Comparison of ENCODE assay signal across 20 mouse cellular contexts in genomic region chr1:162601288-162601687, GRCm38 (mm10). TPM values are rescaled to one million over a fixed set of nuclear protein-coding genes. Genes with fewer than 3 reads are reported as not detected.
DNase-seq lines count a peak whose midpoint lies in the region; ATAC-seq and TF ChIP-seq lines count a peak whose summit lies in the region.
"Had no signal": no experiment of that assay in that cellular context is flagged by ENCODE, and none has a peak within 500 bp of the region (broad histone marks: within the 10 kb centered on the region; RNA-seq: fewer than 3 reads in every experiment).

No protein-coding gene starts in this region.

- H3K4me2 ChIP-seq in midbrain, embryonic 15.5 days: no peak overlapping the region
- H3K4me2 ChIP-seq in midbrain, embryonic 11.5 days: no peak overlapping the region
- no peak overlapping the region for H3K4me2 ChIP-seq in hindbrain, embryonic 14.5 days (replicated peaks)
- H3K4me2 ChIP-seq in neural tube, embryonic 14.5 days (ENCODE audit: low read depth, low read length): no peak overlapping the region
- H3K4me2 ChIP-seq: liver, embryonic 13.5 days had no signal

- H3K36me3 ChIP-seq in midbrain, embryonic 15.5 days (replicated peaks): peaks cover 11% of the 10 kb centered on the region
- 0 out of 2 replicates have a peak, but pooled peaks cover 2% of the 10 kb centered on the region for H3K36me3 ChIP-seq in midbrain, embryonic 11.5 days (ENCODE audit: control insufficient read depth, insufficient read depth, low read length)
- peaks cover 24% of the 10 kb centered on the region; the same call in 1 of the 2 replicates for H3K36me3 ChIP-seq in hindbrain, embryonic 14.5 days (replicated peaks; ENCODE audit: control insufficient read depth, insufficient read depth)
- peaks cover 4% of the 10 kb centered on the region; the same call in 1 of the 2 replicates for H3K36me3 ChIP-seq in neural tube, embryonic 14.5 days (ENCODE audit: control insufficient read depth, insufficient read depth, low read length)

- peak; percentile 25 for DNase-seq in heart, adult 11 months
- DNase-seq in heart, postnatal 36 days: no peak
- no peak for DNase-seq in midbrain, embryonic 11.5 days (ENCODE audit: low spot score, missing footprints)
- peak; percentile 64 for DNase-seq in hindbrain, embryonic 14.5 days (ENCODE audit: low spot score)
- no peak for DNase-seq in gastrocnemius, adult 2 months
- DNase-seq in left cerebral cortex, postnatal 10 days (ENCODE audit: extremely low spot score in 1 of 2, low spot score in 2 of 2): no peak
- DNase-seq: cerebellum, adult 18-20 months; gastrocnemius, postnatal 36 days; liver, embryonic 13.5 days; spleen, adult 18-20 months; thymus, postnatal 4 days had no signal

- 63% methylated on average over 4 of the region's 4 CpGs for WGBS in midbrain, embryonic 15.5 days
- 91% methylated on average over 4 of the region's 4 CpGs for WGBS in midbrain, embryonic 11.5 days
- 40% methylated on average over 4 of the region's 4 CpGs for WGBS in hindbrain, embryonic 14.5 days
- 19% methylated on average over 4 of the region's 4 CpGs for WGBS in neural tube, embryonic 14.5 days

- no peak overlapping the region for H3K27ac ChIP-seq in midbrain, embryonic 15.5 days
- no peak overlapping the region for H3K27ac ChIP-seq in midbrain, embryonic 11.5 days (ENCODE audit: low read depth, low read length)
- H3K27ac ChIP-seq in hindbrain, embryonic 14.5 days: no peak overlapping the region
- H3K27ac ChIP-seq in neural tube, embryonic 14.5 days (ENCODE audit: low read depth, low read length): no peak overlapping the region; the same call in 1 of the 2 replicates
- no peak overlapping the region for H3K27ac ChIP-seq in gastrocnemius, adult 2 months
- H3K27ac ChIP-seq: limb, embryonic 10.5 days; liver, embryonic 13.5 days had no signal

- TF ChIP-seq CTCF in gastrocnemius, adult 2 months (IDR thresholded peaks at IDR 0.05): no peak

- intact Hi-C loops in heart, postnatal 36 days (cut with DNase I): no loop called here
- intact Hi-C loops in gastrocnemius, adult 2 months (cut with DNase I): no loop called here
- intact Hi-C loops in left cerebral cortex, postnatal 10 days (cut with DNase I): no loop called here

- H3K9me3 ChIP-seq in midbrain, embryonic 15.5 days: no peaks in the 10 kb centered on the region
- no peaks in the 10 kb centered on the region for H3K9me3 ChIP-seq in midbrain, embryonic 11.5 days (ENCODE audit: control insufficient read depth, low read length)
- no peaks in the 10 kb centered on the region for H3K9me3 ChIP-seq in hindbrain, embryonic 14.5 days (ENCODE audit: control insufficient read depth, low read length)
- no peaks in the 10 kb centered on the region for H3K9me3 ChIP-seq in neural tube, embryonic 14.5 days (ENCODE audit: control insufficient read depth, low read length)
- H3K9me3 ChIP-seq: limb, embryonic 10.5 days; liver, embryonic 13.5 days had no signal

- H3K9ac ChIP-seq in midbrain, embryonic 15.5 days: no peak overlapping the region
- H3K9ac ChIP-seq in midbrain, embryonic 11.5 days (ENCODE audit: low read length): no peak overlapping the region
- no peak overlapping the region for H3K9ac ChIP-seq in hindbrain, embryonic 14.5 days
- H3K9ac ChIP-seq in neural tube, embryonic 14.5 days (replicated peaks; ENCODE audit: low read depth, low read length): no peak overlapping the region
- H3K9ac ChIP-seq: liver, embryonic 13.5 days had no signal

- 0 out of 2 replicates have a peak, but pooled peaks have one; percentile 64 for ATAC-seq in midbrain, embryonic 15.5 days (replicated peaks)
- no peak for ATAC-seq in midbrain, embryonic 11.5 days (ENCODE audit: low FRiP score)
- peak; percentile 83 for ATAC-seq in hindbrain, embryonic 14.5 days (ENCODE audit: low FRiP score)
- ATAC-seq in neural tube, embryonic 14.5 days (ENCODE audit: low read depth): peak; percentile 84
- ATAC-seq: inflammation-experienced regulatory T-cells, adult 6 months had no signal

- no peak overlapping the region for H3K4me3 ChIP-seq in midbrain, embryonic 15.5 days
- no peak overlapping the region for H3K4me3 ChIP-seq in midbrain, embryonic 11.5 days (ENCODE audit: low read depth, low read length)
- H3K4me3 ChIP-seq in hindbrain, embryonic 14.5 days (replicated peaks; ENCODE audit: low read length): no peak overlapping the region
- H3K4me3 ChIP-seq in neural tube, embryonic 14.5 days (ENCODE audit: low read depth, low read length): no peak overlapping the region
- H3K4me3 ChIP-seq in gastrocnemius, adult 2 months: no peak overlapping the region
- H3K4me3 ChIP-seq: limb, embryonic 10.5 days; liver, embryonic 13.5 days had no signal

- H3K4me1 ChIP-seq in midbrain, embryonic 15.5 days: no peaks in the 10 kb centered on the region
- no peaks in the 10 kb centered on the region for H3K4me1 ChIP-seq in midbrain, embryonic 11.5 days (ENCODE audit: control insufficient read depth, insufficient read depth, low read length)
- H3K4me1 ChIP-seq in hindbrain, embryonic 14.5 days (replicated peaks; ENCODE audit: control insufficient read depth, insufficient read depth, low read length): peaks cover 10% of the 10 kb centered on the region; the same call in 1 of the 2 replicates
- H3K4me1 ChIP-seq in neural tube, embryonic 14.5 days (ENCODE audit: control insufficient read depth, insufficient read depth, low read length): no peaks in the 10 kb centered on the region
- H3K4me1 ChIP-seq: limb, embryonic 10.5 days had no signal

- no peaks in the 10 kb centered on the region for H3K27me3 ChIP-seq in midbrain, embryonic 15.5 days (replicated peaks)
- no peaks in the 10 kb centered on the region for H3K27me3 ChIP-seq in midbrain, embryonic 11.5 days (ENCODE audit: control insufficient read depth, insufficient read depth, low read length)
- no peaks in the 10 kb centered on the region for H3K27me3 ChIP-seq in hindbrain, embryonic 14.5 days (ENCODE audit: control insufficient read depth, insufficient read depth, low read length)
- no peaks in the 10 kb centered on the region for H3K27me3 ChIP-seq in neural tube, embryonic 14.5 days (ENCODE audit: control insufficient read depth, insufficient read depth, low read length)
- H3K27me3 ChIP-seq: liver, embryonic 13.5 days had no signal

RNA-seq across cellular contexts. Expression of gene Vamp4, which starts 31.0 kb away (rescaled TPM):
- total RNA-seq in heart, postnatal 36 days (2021): 10 to 100 TPM; 22.8 to 23.7 TPM
- 72.0 and 75.4 TPM in 2 replicates for polyA plus RNA-seq in midbrain, embryonic 15.5 days (2015; fragmentation: Nextera tagmentation; extraction: Ambion mirVana)
- 64.4 and 68.2 TPM in 2 replicates for polyA plus RNA-seq in midbrain, embryonic 11.5 days (2014; fragmentation: Nextera tagmentation; extraction: Ambion mirVana)
- 70.6 and 80.0 TPM in 2 replicates for polyA plus RNA-seq in hindbrain, embryonic 14.5 days (2014; fragmentation: Nextera tagmentation; extraction: Ambion mirVana)
- polyA plus RNA-seq in neural tube, embryonic 14.5 days (2014; fragmentation: Nextera tagmentation; extraction: Ambion mirVana): 79.5 and 79.8 TPM in 2 replicates
- total RNA-seq in gastrocnemius, adult 2 months (2021): 10 to 100 TPM; 18.3 to 21.1 TPM
- total RNA-seq in left cerebral cortex, postnatal 10 days (2021): 10 to 100 TPM; 79.5 to 81.2 TPM

RNA-seq across cellular contexts. Expression of gene Myoc, which starts 37.7 kb away (rescaled TPM):
- 1 to 10 TPM; 2.1 to 2.5 TPM for total RNA-seq in heart, postnatal 36 days (2021)
- not detected in 2 replicates for polyA plus RNA-seq in midbrain, embryonic 15.5 days (2015; fragmentation: Nextera tagmentation; extraction: Ambion mirVana)
- not detected in 2 replicates for polyA plus RNA-seq in midbrain, embryonic 11.5 days (2014; fragmentation: Nextera tagmentation; extraction: Ambion mirVana)
- 0.13 TPM in 1 of 2 replicates, not detected in the other for polyA plus RNA-seq in hindbrain, embryonic 14.5 days (2014; fragmentation: Nextera tagmentation; extraction: Ambion mirVana)
- not detected in 2 replicates for polyA plus RNA-seq in neural tube, embryonic 14.5 days (2014; fragmentation: Nextera tagmentation; extraction: Ambion mirVana)
- total RNA-seq in gastrocnemius, adult 2 months (2021): 10 to 100 TPM; 37.8 to 63.6 TPM
- total RNA-seq in left cerebral cortex, postnatal 10 days (2021): 1 to 10 TPM; 4.2 to 4.5 TPM
- total RNA-seq: megakaryocyte progenitor cell, adult 5-6 weeks had no signal
- polyA plus RNA-seq: heart, embryonic 14.5 days; inflammation-experienced regulatory T-cells, adult 6 months; limb, embryonic 10.5 days; liver, embryonic 13.5 days; stomach, embryonic 16.5 days had no signal

RNA-seq across cellular contexts. Expression of gene Mettl13, which starts 52.9 kb away (rescaled TPM):
- 1 to 10 TPM; 5.1 to 7.5 TPM for total RNA-seq in heart, postnatal 36 days (2021)
- polyA plus RNA-seq in midbrain, embryonic 15.5 days (2015; fragmentation: Nextera tagmentation; extraction: Ambion mirVana): 18.2 and 20.8 TPM in 2 replicates
- 12.7 and 13.9 TPM in 2 replicates for polyA plus RNA-seq in midbrain, embryonic 11.5 days (2014; fragmentation: Nextera tagmentation; extraction: Ambion mirVana)
- polyA plus RNA-seq in hindbrain, embryonic 14.5 days (2014; fragmentation: Nextera tagmentation; extraction: Ambion mirVana): 11.8 and 12.2 TPM in 2 replicates
- polyA plus RNA-seq in neural tube, embryonic 14.5 days (2014; fragmentation: Nextera tagmentation; extraction: Ambion mirVana): 12.4 and 12.9 TPM in 2 replicates
- 1 to 10 TPM; 6.6 to 8.9 TPM for total RNA-seq in gastrocnemius, adult 2 months (2021)
- 10 to 100 TPM; 11.4 to 14.4 TPM for total RNA-seq in left cerebral cortex, postnatal 10 days (2021)

RNA-seq across cellular contexts. Expression of gene Myocos, which starts 56.7 kb away (rescaled TPM):
- not detected for total RNA-seq in heart, postnatal 36 days (2021)
- polyA plus RNA-seq in midbrain, embryonic 15.5 days (2015; fragmentation: Nextera tagmentation; extraction: Ambion mirVana): not detected in 2 replicates
- polyA plus RNA-seq in midbrain, embryonic 11.5 days (2014; fragmentation: Nextera tagmentation; extraction: Ambion mirVana): not detected in 2 replicates
- polyA plus RNA-seq in hindbrain, embryonic 14.5 days (2014; fragmentation: Nextera tagmentation; extraction: Ambion mirVana): not detected in 2 replicates
- not detected in 2 replicates for polyA plus RNA-seq in neural tube, embryonic 14.5 days (2014; fragmentation: Nextera tagmentation; extraction: Ambion mirVana)
- total RNA-seq in gastrocnemius, adult 2 months (2021): not detected
- not detected for total RNA-seq in left cerebral cortex, postnatal 10 days (2021)
- total RNA-seq: gastrocnemius, postnatal 36 days; megakaryocyte progenitor cell, adult 5-6 weeks had no signal
- polyA plus RNA-seq: embryonic facial prominence, embryonic 11.5 days; heart, embryonic 14.5 days; inflammation-experienced regulatory T-cells, adult 6 months; kidney, embryonic 16.5 days; limb, embryonic 10.5 days; liver, embryonic 13.5 days; stomach, embryonic 16.5 days had no signal

Comparison
In these comparisons a context has a peak if more than half of its experiments do, and no peak if none do; other contexts are left out.
1. DNase-seq: peak in heart, adult 11 months (single experiment) and hindbrain, embryonic 14.5 days (single experiment); none in heart, postnatal 36 days (0 of 2), midbrain, embryonic 11.5 days (single experiment), gastrocnemius, adult 2 months (single experiment) and left cerebral cortex, postnatal 10 days (0 of 2).